26 mouse cellular contexts compared by ENCODE assay signal in the genomic region with DNA sequence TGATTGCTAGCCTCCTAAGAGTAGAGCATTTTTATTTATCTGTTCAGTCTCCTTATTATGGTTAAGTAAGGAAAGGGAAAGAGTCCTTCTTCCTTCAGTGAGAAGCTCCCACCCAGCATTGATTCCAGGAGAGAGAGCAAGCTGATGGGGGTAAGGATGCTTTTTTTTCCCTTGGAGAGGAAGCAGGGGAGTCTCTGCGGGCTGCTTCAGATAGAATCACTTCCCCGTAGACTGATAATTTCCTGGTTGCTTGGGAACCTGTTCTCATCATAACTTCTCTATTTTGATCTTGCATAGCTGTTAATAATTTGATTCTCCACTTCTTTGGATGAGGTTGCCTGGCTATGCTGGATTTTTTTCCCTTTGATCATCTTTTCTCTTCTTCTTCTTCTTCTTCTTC.
DNase-seq lines count a peak whose midpoint lies in the region; ATAC-seq and TF ChIP-seq lines count a peak whose summit lies in the region.
"Had no signal": no experiment of that assay in that cellular context is flagged by ENCODE, and none has a peak within 500 bp of the region (broad histone marks: within the 10 kb centered on the region; RNA-seq: fewer than 3 reads in every experiment).

No protein-coding gene starts in this region.

- DNase-seq in MEL (ENCODE audit: low read depth, low spot score): peak; percentile 17
- DNase-seq in retina, postnatal 1 day: no peak
- DNase-seq in thymus, adult 2 months: no peak
- DNase-seq in midbrain, embryonic 14.5 days: no peak
- DNase-seq: adrenal gland, adult 2 months; adrenal gland, postnatal 10 days; adrenal gland, postnatal 25 days; B cell, adult 2 months; cerebellum, adult 11 months; cerebellum, adult 18-20 months; cerebellum, adult 8-10 months; cerebellum, adult 9-11 months; cerebellum, postnatal 14 days; embryo, embryonic 11 days had no signal

- no peak overlapping the region for H3K4me3 ChIP-seq in MEL (ENCODE audit: control insufficient read depth in 1 of 2, insufficient read depth in 1 of 2, low read depth in 2 of 2, low read length in 2 of 2)
- no peak overlapping the region for H3K4me3 ChIP-seq in thymus, adult 2 months (ENCODE audit: control insufficient read depth, insufficient read depth, low read length)
- no peak overlapping the region for H3K4me3 ChIP-seq in midbrain, embryonic 14.5 days (replicated peaks; ENCODE audit: low read depth, low read length)
- H3K4me3 ChIP-seq: embryonic facial prominence, embryonic 13.5 days; embryonic facial prominence, embryonic 15.5 days; erythroblast, embryonic 14.5 days; forebrain, embryonic 10.5 days; forebrain, embryonic 12.5 days had no signal

- no peak for TF ChIP-seq CTCF in MEL (IDR thresholded peaks at IDR 0.05 in 2 of 3, conservative IDR thresholded peaks at IDR 0.05 in 1 of 3; ENCODE audit: control insufficient read depth in 1 of 3, insufficient read depth in 1 of 3, low read depth in 2 of 3, low read length in 3 of 3, poor library complexity in 1 of 3, severe bottlenecking in 1 of 3)
- no peak for TF ChIP-seq CTCF in thymus, adult 2 months (IDR thresholded peaks at IDR 0.05; ENCODE audit: borderline replicate concordance, control insufficient read depth, extremely low read depth, insufficient read depth, low read length, poor library complexity)

- peak; percentile 73 for ATAC-seq in granulocyte monocyte progenitor cell, adult 5-6 weeks (replicated peaks; ENCODE audit: poor library complexity, severe bottlenecking)
- ATAC-seq in megakaryocyte progenitor cell, adult 5-6 weeks (replicated peaks; ENCODE audit: poor library complexity): peak; percentile 75
- no peak for ATAC-seq in midbrain, embryonic 14.5 days (ENCODE audit: low FRiP score, low TSS enrichment)
- ATAC-seq: CD4-positive, CD25-positive, alpha-beta regulatory T cell, adult 4 months; forebrain, embryonic 14.5 days; forebrain, embryonic 16.5 days had no signal

- H3K4me1 ChIP-seq in MEL (ENCODE audit: control insufficient read depth in 1 of 2, insufficient read depth in 2 of 2, low read length in 2 of 2): no peaks in the 10 kb centered on the region
- H3K4me1 ChIP-seq in thymus, adult 2 months (replicated peaks; ENCODE audit: control insufficient read depth, insufficient read depth, low read length): no peaks in the 10 kb centered on the region; the same call in 1 of the 2 replicates
- H3K4me1 ChIP-seq in midbrain, embryonic 14.5 days (ENCODE audit: control insufficient read depth, insufficient read depth, low read length): no peaks in the 10 kb centered on the region
- H3K4me1 ChIP-seq: embryonic facial prominence, embryonic 13.5 days; embryonic facial prominence, embryonic 15.5 days; forebrain, embryonic 10.5 days; forebrain, embryonic 12.5 days had no signal

- no peaks in the 10 kb centered on the region for H3K36me3 ChIP-seq in MEL (ENCODE audit: control insufficient read depth in 1 of 2, insufficient read depth in 2 of 2, low read length in 2 of 2)
- H3K36me3 ChIP-seq in thymus, adult 2 months (ENCODE audit: control insufficient read depth, insufficient read depth, low read length): no peaks in the 10 kb centered on the region
- no peaks in the 10 kb centered on the region for H3K36me3 ChIP-seq in midbrain, embryonic 14.5 days (ENCODE audit: control insufficient read depth, insufficient read depth, low read length)
- H3K36me3 ChIP-seq: embryonic facial prominence, embryonic 13.5 days; embryonic facial prominence, embryonic 15.5 days; forebrain, embryonic 10.5 days; forebrain, embryonic 12.5 days; G1E had no signal

- no peaks in the 10 kb centered on the region for H3K27me3 ChIP-seq in MEL (ENCODE audit: control insufficient read depth in 1 of 2, insufficient read depth in 2 of 2, low read length in 2 of 2)
- no peaks in the 10 kb centered on the region for H3K27me3 ChIP-seq in thymus, adult 2 months (ENCODE audit: control insufficient read depth, insufficient read depth, low read length)
- no peaks in the 10 kb centered on the region for H3K27me3 ChIP-seq in midbrain, embryonic 14.5 days (ENCODE audit: control insufficient read depth, insufficient read depth, low read length)
- H3K27me3 ChIP-seq: CH12.LX; embryonic facial prominence, embryonic 13.5 days; embryonic facial prominence, embryonic 15.5 days; forebrain, embryonic 12.5 days had no signal

- TF ChIP-seq RAD21 in MEL (IDR thresholded peaks at IDR 0.05; ENCODE audit: low read depth, low read length): no peak

- H3K9ac ChIP-seq in MEL (ENCODE audit: control insufficient read depth, low read depth, low read length, poor library complexity, severe bottlenecking): no peak overlapping the region
- no peak overlapping the region for H3K9ac ChIP-seq in midbrain, embryonic 14.5 days (replicated peaks; ENCODE audit: low read length)
- H3K9ac ChIP-seq: embryonic facial prominence, embryonic 13.5 days; embryonic facial prominence, embryonic 15.5 days; forebrain, embryonic 12.5 days had no signal

- no peaks in the 10 kb centered on the region for H3K79me2 ChIP-seq in MEL (ENCODE audit: control insufficient read depth, insufficient read depth, low read length, poor library complexity)

- no peak overlapping the region for H3K27ac ChIP-seq in MEL (ENCODE audit: control insufficient read depth, low read depth, low read length)
- no peak overlapping the region for H3K27ac ChIP-seq in thymus, adult 2 months (ENCODE audit: control insufficient read depth, insufficient read depth, low read length)
- H3K27ac ChIP-seq in midbrain, embryonic 14.5 days (replicated peaks; ENCODE audit: low read depth, low read length): no peak overlapping the region
- H3K27ac ChIP-seq: embryonic facial prominence, embryonic 13.5 days; embryonic facial prominence, embryonic 15.5 days; forebrain, embryonic 10.5 days; forebrain, embryonic 12.5 days had no signal

- no peaks in the 10 kb centered on the region for H3K9me3 ChIP-seq in MEL (replicated peaks; ENCODE audit: insufficient read depth, low read length)
- H3K9me3 ChIP-seq in midbrain, embryonic 14.5 days (ENCODE audit: control insufficient read depth, low read length): no peaks in the 10 kb centered on the region
- H3K9me3 ChIP-seq: embryonic facial prominence, embryonic 13.5 days; embryonic facial prominence, embryonic 15.5 days; forebrain, embryonic 10.5 days; forebrain, embryonic 12.5 days; G1E had no signal

- H3K4me2 ChIP-seq in midbrain, embryonic 14.5 days (ENCODE audit: low read length): no peak overlapping the region
- H3K4me2 ChIP-seq: embryonic facial prominence, embryonic 13.5 days; embryonic facial prominence, embryonic 15.5 days; forebrain, embryonic 12.5 days had no signal

- no peak for TF ChIP-seq EP300 in MEL (IDR thresholded peaks at IDR 0.05; ENCODE audit: low read depth in 1 of 2, low read length in 2 of 2)

- no peak for TF ChIP-seq POLR2A in MEL (IDR thresholded peaks at IDR 0.05; ENCODE audit: control insufficient read depth in 1 of 2, insufficient read depth in 1 of 2, low read depth in 1 of 2, low read length in 2 of 2, poor library complexity in 1 of 2)
- no peak for TF ChIP-seq POLR2A in thymus, adult 2 months (IDR thresholded peaks at IDR 0.05; ENCODE audit: control insufficient read depth, extremely low read depth, insufficient read depth, low read length, poor library complexity)

- 4% methylated on average over 2 of the region's 2 CpGs for WGBS in thymus, adult 2 months
- WGBS in midbrain, embryonic 14.5 days: 89% methylated on average over 2 of the region's 2 CpGs

TF ChIP-seq in MEL, 35 proteins besides CTCF, POLR2A, EP300 and RAD21:
- TF ChIP-seq E2F4 (IDR thresholded peaks at IDR 0.05; ENCODE audit: borderline replicate concordance, low read depth, low read length): no peak
- no peak for TF ChIP-seq RCOR1 (IDR thresholded peaks at IDR 0.05; ENCODE audit: low read depth, low read length)
- no peak for TF ChIP-seq SIN3A (IDR thresholded peaks at IDR 0.05; ENCODE audit: low read length)
- no peak for TF ChIP-seq SMC3 (IDR thresholded peaks at IDR 0.05; ENCODE audit: low read depth, low read length)
- no peak for TF ChIP-seq MYC (IDR thresholded peaks at IDR 0.05; ENCODE audit: low read depth, low read length)
- no peak for TF ChIP-seq USF2 (IDR thresholded peaks at IDR 0.05; ENCODE audit: borderline replicate concordance in 1 of 2, insufficient read depth in 1 of 2, low read depth in 1 of 2, low read length in 2 of 2)
- TF ChIP-seq NELFE (IDR thresholded peaks at IDR 0.05; ENCODE audit: low read depth, low read length): no peak
- no peak for TF ChIP-seq ETS1 (IDR thresholded peaks at IDR 0.05; ENCODE audit: low read depth, low read length)
- TF ChIP-seq ZC3H11A (IDR thresholded peaks at IDR 0.05; ENCODE audit: low read depth, low read length): no peak
- no peak for TF ChIP-seq POLR2AphosphoS2 (IDR thresholded peaks at IDR 0.05; ENCODE audit: low read length)
- TF ChIP-seq JUND (IDR thresholded peaks at IDR 0.05; ENCODE audit: low read depth, low read length): no peak
- TF ChIP-seq BHLHE40 (IDR thresholded peaks at IDR 0.05; ENCODE audit: borderline replicate concordance, low read depth, low read length): no peak
- no peak for TF ChIP-seq ELF1 (IDR thresholded peaks at IDR 0.05; ENCODE audit: low read depth, low read length)
